Mouse (Mus musculus): ENCODE measurements around the gene Tpd52l1. TPM values are rescaled to one million over a fixed set of nuclear protein-coding genes. Genes with fewer than 3 reads are reported as not detected.
A peak's percentile ranks its signal among the peaks of the same experiment; 100 is the strongest.

The Tpd52l1 gene
- total RNA-seq, 1 experiment from 2014 or later: not detected

DNA sequence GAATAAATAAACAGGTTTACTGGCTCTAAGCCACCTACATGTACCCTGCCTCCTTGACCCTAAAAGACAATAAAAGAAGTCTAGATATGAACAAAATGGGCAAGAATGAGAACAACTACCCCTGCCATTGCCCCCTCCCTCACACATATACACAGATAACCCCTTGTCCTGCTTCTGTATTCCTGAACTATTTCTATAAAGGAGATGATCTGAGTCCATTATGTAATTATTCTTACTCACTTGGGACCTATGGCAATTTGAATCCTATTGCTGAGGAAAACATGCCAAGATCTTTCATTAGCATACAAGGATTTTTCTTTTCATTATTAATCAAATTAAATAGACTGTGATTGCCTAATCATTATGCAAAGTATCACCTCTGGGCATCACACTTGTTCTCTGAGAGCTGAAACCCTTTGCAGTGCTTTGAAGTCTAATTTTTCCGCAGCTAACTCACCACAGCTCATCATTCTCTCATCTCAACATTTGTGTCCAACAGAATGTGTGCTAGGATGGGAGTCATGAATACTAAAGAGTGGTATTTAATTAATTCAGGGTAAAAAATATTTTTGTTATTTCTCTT is 92.8 kb downstream of the Tpd52l1 start:
- no peak for ATAC-seq (replicated peaks; ENCODE audit: insufficient number of reproducible peaks, low FRiP score, low TSS enrichment, poor library complexity, severe bottlenecking)

DNA sequence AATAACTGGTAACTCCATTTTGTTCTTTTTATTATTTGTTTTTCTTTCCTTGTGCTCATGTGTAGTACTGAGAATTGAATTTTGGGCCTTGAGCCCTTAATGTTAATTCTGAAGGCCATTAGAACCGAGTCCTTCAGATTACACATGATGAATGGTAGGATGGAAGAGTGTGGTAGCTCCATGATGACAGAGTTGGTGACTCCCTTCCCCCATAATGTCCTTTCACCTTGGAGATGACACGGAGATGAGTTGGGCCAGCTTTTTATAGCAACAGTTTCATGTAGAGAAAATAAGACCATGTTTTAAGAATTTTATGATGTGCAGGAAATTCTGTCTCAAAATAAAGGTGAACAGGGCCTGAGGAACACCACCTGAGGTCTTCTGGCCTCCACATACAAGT is 94.7 kb downstream of the Tpd52l1 start:
- no peak for ATAC-seq (replicated peaks; ENCODE audit: insufficient number of reproducible peaks, low FRiP score, low TSS enrichment, poor library complexity, severe bottlenecking)

DNA sequence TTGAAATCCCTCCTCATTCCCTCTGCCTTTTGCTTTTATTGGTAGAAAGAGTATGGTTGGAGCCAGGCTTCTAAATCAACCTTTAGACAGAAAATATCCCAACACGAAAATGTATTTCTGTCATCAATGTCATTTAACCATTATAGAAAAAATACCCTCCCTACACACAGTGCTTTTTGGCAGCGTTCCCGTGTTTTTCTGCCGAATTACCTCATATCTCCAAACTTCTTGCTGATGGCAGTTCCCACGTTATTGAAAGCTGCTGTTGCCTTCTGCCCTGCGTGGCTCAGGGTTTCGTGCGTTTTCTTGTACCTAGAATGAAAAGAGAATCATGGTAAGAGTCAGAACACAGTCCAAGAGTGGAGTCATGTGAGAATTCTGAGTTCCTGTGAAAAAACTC is 99.4 kb downstream of the Tpd52l1 start:
- ATAC-seq (replicated peaks; ENCODE audit: insufficient number of reproducible peaks, low FRiP score, low TSS enrichment, poor library complexity, severe bottlenecking): no peak

DNA sequence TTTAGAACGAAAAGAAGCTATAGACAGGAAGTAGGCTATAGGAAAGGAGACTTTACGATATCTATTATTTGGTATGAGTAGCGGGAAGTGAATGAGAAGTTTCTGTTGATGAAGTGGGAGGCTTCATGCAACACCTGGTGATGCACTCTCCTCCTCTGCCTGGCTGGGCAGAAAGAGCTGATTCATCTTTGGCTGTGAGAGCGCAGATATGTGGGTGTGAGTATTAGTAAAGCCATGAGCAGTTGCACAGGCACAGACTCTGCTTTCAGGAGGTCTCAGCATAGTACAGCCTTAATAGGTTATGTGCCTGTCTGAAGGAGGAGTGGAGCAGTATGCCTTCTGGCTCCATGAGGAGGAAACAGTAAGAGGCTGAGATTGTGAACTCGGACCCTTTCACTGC is 109.3 kb downstream of the Tpd52l1 start:
- no peak for ATAC-seq (replicated peaks; ENCODE audit: insufficient number of reproducible peaks, low FRiP score, low TSS enrichment, poor library complexity, severe bottlenecking)

DNA sequence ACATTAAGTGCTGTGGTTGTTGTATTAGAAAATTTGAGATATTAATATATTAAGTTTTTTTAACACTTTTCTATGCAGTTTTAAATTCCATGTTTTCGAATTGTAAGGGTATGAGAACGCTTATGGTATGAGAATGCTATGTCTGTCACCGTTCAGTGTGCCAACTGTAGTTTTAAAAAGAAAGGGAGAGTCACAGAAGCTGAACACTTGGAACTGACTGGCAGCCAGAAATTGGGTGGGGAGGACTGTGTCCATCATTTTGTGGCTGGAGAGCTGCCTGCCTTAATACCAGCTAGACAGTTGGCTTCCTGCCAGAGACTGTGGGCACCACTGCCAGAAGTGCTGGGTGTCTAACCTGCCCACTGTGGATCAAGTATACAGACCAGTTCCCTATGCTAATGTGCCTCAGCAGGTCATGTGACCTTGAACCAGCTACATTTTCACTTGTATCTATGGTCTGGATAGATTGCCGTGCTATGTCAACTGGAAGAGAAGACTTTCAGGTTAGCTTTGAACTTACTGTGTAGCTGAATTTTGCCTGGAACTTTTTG is 114.5 kb downstream of the Tpd52l1 start:
- no peak for ATAC-seq (replicated peaks; ENCODE audit: insufficient number of reproducible peaks, low FRiP score, low TSS enrichment, poor library complexity, severe bottlenecking)

DNA sequence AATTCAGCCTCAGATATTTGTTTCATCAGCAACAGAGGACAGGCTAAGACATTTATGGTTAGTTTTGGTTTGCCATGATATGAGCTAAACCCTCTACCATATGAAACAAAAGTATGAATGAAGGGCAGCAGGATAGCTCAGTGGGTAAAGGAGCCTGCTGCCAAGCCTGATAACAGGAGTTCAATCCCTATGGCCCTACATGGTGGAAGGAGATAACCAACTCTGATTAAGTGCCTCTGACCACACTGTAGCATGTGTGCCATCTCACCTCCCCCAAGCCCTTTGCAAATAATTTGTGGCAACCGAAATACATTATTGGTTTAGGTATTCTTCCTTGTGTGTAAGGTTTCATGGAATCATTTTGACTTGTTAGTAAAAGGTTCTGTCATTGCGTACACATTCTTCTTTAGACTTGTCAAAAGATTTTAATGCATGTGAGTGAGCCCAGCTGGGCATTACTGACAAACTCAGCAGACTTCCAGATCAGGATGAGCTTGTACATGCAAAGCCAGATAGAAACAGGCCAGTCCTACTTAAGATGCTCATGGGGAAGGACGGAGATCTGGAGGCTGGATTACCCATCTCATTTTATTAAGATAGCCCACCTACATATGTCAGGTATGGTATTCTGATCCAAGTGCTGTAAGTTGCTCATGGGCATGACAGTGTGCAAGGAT is 115.3 kb downstream of the Tpd52l1 start:
- ATAC-seq (replicated peaks; ENCODE audit: insufficient number of reproducible peaks, low FRiP score, low TSS enrichment, poor library complexity, severe bottlenecking): no peak

DNA sequence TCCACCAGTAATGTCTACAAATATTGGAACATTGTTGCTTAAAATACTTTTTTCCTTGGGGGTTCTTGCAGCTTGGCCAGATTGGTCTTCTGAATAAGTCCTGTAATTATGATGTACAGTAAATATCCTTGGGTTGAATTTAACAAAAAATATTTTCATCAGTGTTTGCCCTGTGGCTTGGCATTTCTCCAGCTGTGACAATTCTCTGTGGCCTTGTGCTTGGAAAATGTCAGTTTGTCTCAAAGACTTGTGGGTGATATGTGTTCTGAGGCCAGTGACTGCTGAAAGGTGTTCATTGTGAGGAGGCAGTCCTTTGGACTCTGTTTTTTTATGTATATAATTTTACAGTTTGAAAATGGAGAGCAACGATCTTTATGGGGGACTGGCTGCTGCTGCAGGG is 116.3 kb downstream of the Tpd52l1 start:
- ATAC-seq (replicated peaks; ENCODE audit: insufficient number of reproducible peaks, low FRiP score, low TSS enrichment, poor library complexity, severe bottlenecking): no peak

DNA sequence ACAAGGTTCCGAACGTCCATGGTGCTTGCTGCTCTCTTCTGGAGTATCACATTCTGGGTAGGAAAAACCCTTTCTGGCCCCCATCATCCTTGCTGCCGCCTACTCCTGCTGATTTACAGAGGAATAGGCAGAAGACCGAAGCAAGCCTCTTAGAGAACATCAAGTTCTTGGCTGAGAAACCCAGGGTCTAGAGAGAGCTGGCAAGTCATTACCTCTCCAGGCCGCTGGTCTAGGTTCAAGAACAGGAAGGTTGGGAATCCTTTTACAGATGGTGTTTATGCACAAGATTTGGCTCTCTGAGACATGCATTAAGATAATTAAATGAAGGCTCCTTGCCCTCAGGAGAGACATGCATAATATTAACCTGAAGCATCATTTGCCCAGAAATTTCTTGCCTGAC is 127.3 kb downstream of the Tpd52l1 start:
- no peak for ATAC-seq (replicated peaks; ENCODE audit: insufficient number of reproducible peaks, low FRiP score, low TSS enrichment, poor library complexity, severe bottlenecking)

DNA sequence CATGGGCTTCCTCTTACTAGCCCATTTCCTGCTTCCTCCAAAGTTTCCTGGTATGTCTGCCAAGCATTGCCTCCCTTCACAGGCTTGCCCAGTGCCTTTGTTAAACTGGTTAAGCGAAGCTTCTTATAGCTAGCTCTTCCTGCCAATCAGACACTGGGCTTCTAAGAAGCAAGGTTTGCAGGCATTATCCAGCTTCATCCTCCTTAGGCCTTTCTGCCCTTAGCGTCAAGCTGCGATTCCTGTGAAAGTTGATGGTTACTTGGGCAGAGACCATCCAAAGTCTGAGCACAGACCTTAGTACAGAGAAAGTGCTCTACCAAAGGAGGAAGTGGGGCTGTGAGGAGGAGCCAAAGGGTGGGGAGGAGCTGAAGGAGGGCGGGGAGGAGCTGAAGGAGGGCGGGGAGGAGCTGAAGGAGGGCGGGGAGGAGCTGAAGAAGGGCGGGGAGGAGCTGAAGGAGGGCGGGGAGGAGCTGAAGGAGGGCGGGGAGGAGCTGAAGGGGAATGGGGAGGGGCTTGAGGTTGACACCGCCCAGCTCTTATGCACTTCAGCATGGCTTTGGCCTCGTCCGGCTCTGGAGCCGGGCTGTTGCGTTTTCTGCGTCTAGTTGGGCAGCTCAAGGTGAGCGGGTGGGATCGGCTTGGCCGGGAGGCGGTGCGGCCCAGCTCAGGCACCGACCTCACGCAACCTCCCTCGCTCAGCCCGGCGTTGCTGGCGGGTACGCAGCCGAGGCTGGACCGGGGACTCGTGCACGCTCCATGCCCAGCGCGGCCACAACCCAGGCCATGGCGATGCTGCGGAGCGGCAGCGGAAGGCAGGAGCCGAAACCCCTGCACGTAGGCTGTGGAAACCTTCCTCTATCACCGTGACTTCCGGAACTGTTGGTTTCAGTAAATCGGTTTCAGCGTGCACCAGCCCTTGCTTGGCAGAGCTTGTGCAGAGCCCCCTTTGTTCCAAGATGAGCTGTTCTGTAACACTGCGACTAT is 132.6 kb downstream of the Tpd52l1 start, which contains the start of gene Hddc2:
Gene Hddc2 (plus strand): TSS at position 519 of the 984 bp plus-strand sequence.
- peak; percentile 85 for ATAC-seq (replicated peaks; ENCODE audit: insufficient number of reproducible peaks, low FRiP score, low TSS enrichment, poor library complexity, severe bottlenecking)

DNA sequence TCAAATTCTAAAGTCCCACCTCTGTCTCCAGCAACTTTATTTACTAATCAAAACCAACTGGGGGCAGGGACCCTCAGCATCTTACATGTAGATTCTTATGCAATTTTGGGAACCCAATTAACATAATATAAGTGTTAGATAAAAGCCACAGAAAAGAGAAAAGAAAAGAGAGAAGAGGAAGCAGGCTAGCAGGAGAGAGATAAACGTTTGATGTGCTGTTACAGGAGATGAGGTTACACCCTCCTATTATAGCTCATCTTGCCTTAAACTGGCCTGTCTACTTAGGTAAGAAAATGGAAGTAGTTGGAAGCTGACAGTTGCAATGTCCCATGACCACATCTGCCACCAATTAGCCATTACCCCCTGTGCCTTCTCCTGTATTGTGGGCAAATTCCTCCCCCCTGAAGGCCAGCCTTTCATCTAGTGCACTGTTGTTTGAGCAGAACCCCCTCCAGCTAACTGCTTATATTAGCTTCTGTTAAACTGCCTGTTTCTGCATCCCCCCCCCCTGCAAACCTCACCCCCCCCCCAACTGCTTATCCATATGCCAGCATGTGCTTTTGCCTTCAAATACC is 138.6 kb downstream of the Tpd52l1 start:
- no peak for ATAC-seq (replicated peaks; ENCODE audit: insufficient number of reproducible peaks, low FRiP score, low TSS enrichment, poor library complexity, severe bottlenecking)

DNA sequence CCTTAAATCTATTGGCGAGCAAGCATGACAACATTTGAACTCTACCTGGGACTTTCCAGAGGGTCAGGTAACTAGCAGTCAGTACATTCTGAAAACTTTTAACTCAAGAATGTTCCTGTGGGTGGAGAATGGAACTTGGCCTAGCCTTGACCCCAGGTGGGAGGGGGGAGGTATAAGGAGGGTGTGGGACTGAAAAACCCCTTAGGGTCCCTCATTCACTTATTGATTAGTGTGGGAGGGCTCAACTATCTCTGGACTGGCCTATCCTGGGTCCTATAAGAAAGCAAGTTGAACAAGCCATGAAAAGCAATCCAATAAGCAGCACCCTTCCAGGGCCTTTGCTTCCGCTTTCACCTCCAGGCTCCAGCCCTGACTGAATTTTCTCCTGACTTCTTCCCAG is 142.3 kb downstream of the Tpd52l1 start:
- ATAC-seq (replicated peaks; ENCODE audit: insufficient number of reproducible peaks, low FRiP score, low TSS enrichment, poor library complexity, severe bottlenecking): no peak

DNA sequence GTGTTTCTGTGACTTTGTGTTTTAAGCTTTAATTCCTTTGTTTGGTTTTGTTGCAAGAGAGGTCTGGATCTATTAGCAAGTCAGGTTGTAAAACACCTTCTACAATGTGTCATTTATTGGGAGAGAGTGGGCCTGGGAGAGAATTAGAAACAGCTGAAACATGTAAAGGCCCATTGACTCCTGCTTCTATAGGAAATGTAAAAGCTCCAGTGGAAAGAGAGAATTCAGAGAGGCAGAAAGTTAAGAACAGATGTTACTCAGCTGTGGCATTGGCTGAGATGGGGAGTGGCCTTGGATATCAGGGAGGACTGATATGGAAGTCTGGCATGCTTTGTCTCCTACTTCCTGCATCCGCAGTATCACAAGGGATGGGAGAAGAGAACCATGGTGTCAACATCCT is 145.5 kb downstream of the Tpd52l1 start:
- no peak for ATAC-seq (replicated peaks; ENCODE audit: insufficient number of reproducible peaks, low FRiP score, low TSS enrichment, poor library complexity, severe bottlenecking)

DNA sequence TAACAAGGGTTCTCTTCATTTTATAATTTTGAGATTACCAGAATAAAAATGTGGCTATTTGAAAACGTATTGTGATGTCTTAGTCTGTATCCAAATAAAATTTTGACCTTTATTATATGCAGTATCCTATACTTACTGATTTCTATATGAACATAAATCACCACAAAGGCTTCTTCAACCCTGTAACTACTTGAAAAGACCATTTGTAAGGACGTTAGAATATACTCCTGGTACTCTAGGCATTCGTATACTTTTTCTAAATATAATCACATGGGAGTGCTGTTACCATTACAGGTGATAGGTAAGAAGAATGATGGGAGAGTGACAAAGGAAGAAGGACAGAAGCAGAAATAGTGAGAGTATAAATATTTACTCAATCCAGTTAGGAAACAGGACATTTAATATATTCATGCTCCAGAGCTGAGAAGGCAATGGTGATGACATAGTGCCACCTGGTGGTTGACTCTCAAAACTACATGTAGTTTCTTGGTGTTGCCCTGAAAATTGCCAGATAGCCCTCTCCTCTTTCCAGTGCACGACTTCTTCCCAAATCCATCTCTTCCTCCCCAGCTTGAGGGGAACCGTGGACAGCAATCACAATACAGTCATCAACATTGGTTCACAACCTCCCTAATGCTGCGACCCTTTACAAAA is 146.7 kb downstream of the Tpd52l1 start:
- peak; percentile 76 for ATAC-seq (replicated peaks; ENCODE audit: insufficient number of reproducible peaks, low FRiP score, low TSS enrichment, poor library complexity, severe bottlenecking)

DNA sequence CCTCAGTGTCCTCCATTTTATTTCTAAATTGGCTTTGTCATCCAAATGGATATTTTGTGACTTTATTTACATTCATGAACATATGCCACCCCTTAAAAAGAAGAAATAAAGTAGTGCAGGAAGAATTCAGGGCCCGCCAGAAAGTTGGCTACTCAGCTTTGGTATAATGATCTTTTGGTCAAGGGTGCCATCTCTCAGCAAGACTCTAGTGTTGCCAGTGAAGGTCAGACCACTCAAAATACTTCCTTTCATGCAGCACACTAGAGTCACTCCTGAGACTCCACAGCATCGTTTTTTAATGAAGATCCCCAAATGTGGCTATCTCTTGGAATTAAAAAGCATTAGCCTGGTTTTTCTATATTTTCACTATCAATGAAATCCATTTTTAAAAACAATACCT is 147.5 kb downstream of the Tpd52l1 start:
- no peak for ATAC-seq (replicated peaks; ENCODE audit: insufficient number of reproducible peaks, low FRiP score, low TSS enrichment, poor library complexity, severe bottlenecking)

DNA sequence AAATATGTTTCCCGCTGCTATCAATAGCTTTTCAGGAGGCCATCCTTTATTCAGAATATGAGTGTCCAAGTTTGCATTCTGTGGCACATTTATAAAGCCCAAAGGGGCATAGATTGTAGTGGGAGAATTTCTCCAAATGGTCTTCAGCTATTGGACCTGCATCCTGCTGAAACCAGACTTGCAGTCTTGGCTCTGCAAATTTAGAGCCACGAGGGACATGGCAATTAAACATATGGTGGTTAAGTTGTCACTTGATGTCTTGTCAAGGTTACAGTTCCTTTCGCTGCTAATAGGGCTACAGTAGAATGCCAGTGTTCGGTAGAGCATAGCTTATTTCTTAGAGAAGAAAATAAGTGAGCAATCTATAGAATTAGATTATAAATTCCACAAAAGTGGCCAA is 148.7 kb downstream of the Tpd52l1 start:
- no peak for ATAC-seq (replicated peaks; ENCODE audit: insufficient number of reproducible peaks, low FRiP score, low TSS enrichment, poor library complexity, severe bottlenecking)

DNA sequence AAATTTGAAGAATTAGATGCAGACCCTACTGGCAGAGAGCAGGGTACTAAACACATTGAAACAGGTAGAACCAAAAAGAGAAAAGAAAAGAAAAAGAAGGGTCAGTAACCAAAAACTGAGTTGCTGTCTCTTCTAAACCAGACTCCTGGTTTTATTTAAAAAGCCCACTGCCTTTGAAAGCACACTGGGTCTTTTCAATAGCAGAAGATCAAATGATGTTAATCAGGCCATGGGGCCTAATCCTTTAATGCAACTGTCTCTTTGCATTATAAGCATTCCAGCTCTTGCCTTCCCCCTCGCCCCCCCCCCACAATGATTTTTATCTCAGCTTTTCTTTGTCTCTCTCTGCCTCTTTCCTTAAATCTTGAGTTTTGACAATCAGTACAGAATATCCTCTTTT is 149.3 kb downstream of the Tpd52l1 start:
- ATAC-seq (replicated peaks; ENCODE audit: insufficient number of reproducible peaks, low FRiP score, low TSS enrichment, poor library complexity, severe bottlenecking): no peak

DNA sequence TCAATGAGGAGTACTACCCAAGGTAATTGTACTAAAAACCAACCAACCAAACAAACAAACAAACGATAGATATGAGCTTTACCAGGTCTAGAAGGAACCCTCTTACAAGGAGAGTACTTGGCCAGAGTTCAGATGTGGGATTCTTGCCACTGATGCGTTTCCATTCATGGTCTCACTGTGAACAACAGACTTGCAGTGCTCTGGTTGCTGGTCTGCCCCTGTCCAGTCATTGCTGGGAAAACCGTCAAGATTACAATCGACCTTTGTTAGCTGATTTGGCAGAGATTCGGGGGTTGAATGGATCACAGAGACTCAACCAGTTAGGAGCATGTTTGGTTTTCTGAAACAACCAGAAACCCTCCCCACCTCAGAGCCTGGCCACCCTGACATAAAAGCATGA is 150.1 kb downstream of the Tpd52l1 start:
- ATAC-seq (replicated peaks; ENCODE audit: insufficient number of reproducible peaks, low FRiP score, low TSS enrichment, poor library complexity, severe bottlenecking): no peak

DNA sequence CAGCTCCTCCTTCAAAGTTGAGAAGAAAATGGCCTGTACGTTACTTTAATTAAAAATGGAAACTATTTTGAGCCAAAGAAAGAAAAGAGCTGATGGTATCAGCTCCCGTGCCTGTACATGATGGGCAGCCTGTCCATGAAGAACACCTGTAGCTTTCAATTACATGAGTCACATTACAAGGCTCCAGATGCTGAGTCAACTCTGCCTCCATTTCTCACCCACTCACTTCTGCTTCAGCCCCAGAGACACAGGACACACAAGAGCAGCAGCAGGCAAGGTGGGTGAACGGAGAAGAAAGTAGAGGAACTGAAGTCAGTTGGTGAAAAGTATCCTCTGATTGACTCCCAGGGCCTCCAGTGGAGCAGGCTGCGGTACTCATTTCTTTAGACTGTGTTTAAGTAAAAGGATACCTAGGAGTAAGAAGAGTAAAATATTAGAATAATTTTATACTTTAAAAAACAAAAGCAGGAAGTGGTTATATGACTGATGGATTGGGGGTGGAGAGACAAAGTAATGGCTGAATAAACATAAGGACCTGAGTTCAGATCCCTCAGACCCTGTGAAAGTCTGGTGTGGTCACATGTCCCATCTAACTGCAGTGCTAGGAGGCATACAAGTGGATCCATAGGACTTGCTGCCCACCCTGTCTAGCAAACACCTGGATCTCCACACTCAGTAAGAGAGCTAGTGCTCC is 156.9 kb downstream of the Tpd52l1 start:
- ATAC-seq (replicated peaks; ENCODE audit: insufficient number of reproducible peaks, low FRiP score, low TSS enrichment, poor library complexity, severe bottlenecking): no peak
